Mouse (Mus musculus) heart, embryonic 16.5 days (tissue): ENCODE data around the gene Eif2a. TPM values are rescaled to one million over a fixed set of nuclear protein-coding genes. Genes with fewer than 3 reads are reported as not detected.
A peak's percentile ranks its signal among the peaks of the same experiment; 100 is the strongest.
"Not testable (repeated sequence)": the region's sequence is repeated elsewhere in the genome, so short reads cannot be mapped to it uniquely, and the experiment has no call there.

ENCODE experiments used
- ATAC-seq: fragments of 200-750 bp; cut with Nextera tagmentation; replicated peaks from 2 replicates; pipeline ENCODE4 v1.8.0; 2017; ENCODE audit warnings: moderate number of reproducible peaks; ENCODE audit not compliant: insufficient read depth, low FRiP score; ENCODE audit errors: extremely low read depth
- H3K27ac ChIP-seq: fragments of 300-500 bp; sonication (generic); 2 replicates; pipeline ENCODE4 v1.5.1; 2014; ENCODE audit warnings: mild to moderate bottlenecking, low read length, control low read depth, moderate library complexity
- H3K27me3 ChIP-seq: fragments of 300-500 bp; sonication (generic); 2 replicates; pipeline ENCODE4 v1.6.1; 2014; ENCODE audit warnings: low read length, mixed read lengths; ENCODE audit not compliant: control insufficient read depth, insufficient read depth
- H3K36me3 ChIP-seq: fragments of 300-500 bp; sonication (generic); 2 replicates; pipeline ENCODE4 v1.6.1; 2014; ENCODE audit not compliant: control insufficient read depth, insufficient read depth
- H3K4me1 ChIP-seq: fragments of 300-500 bp; sonication (generic); 2 replicates; pipeline ENCODE4 v1.6.1; 2014; ENCODE audit warnings: low read length, mixed read lengths; ENCODE audit not compliant: control insufficient read depth, insufficient read depth
- H3K4me2 ChIP-seq: fragments of 300-500 bp; sonication (generic); 2 replicates; pipeline ENCODE4 v1.6.1; 2014; ENCODE audit warnings: low read depth, mild to moderate bottlenecking, control low read depth, low read length
- H3K4me3 ChIP-seq: fragments of 300-500 bp; sonication (generic); 2 replicates; pipeline ENCODE4 v1.5.1; 2014; ENCODE audit warnings: mild to moderate bottlenecking, control low read depth, low read length
- H3K9ac ChIP-seq: fragments of 300-500 bp; sonication (generic); 2 replicates; pipeline ENCODE4 v1.6.1; 2014; ENCODE audit warnings: low read length, control low read depth
- H3K9me3 ChIP-seq: fragments of 300-500 bp; sonication (generic); replicated peaks from 2 replicates; pipeline ENCODE4 v1.6.1; 2016; ENCODE audit warnings: low read length; ENCODE audit not compliant: control insufficient read depth
- WGBS: fragments of 180-500 bp; shearing (Covaris S2); extraction: QIAGEN DNeasy Blood & Tissue Kit; methylation state at CpG from one replicate; pipeline ENCODE4 v1.1.7; 2014; 5-methylcytosine and 5-hydroxymethylcytosine counted together
- polyA plus RNA-seq: library from polyadenylated mRNA; unstranded; fragments of >200 nt; fragmentation: Nextera tagmentation; extraction: Ambion mirVana; gene quantifications from 2 replicates; pipeline ENCODE4 v1.2.1, GENCODE M21; 2015

Gene Eif2a
- polyA plus RNA-seq, 1 experiment from 2014 or later: 35.7 TPM

- H3K4me2 ChIP-seq: peak overlapping the region; percentile 75
- H3K36me3 ChIP-seq: peaks cover 5% of the 10 kb centered on the region; the same call in 1 of the 2 replicates
- peak overlapping the region; percentile 100 for H3K9ac ChIP-seq
- no peaks in the 10 kb centered on the region for H3K9me3 ChIP-seq
- H3K4me1 ChIP-seq: peaks cover 19% of the 10 kb centered on the region
- WGBS: 19% methylated on average over 8 of the region's 8 CpGs
- ATAC-seq: no peak
- H3K4me3 ChIP-seq: peak overlapping the region; percentile 95
- H3K27me3 ChIP-seq: no peaks in the 10 kb centered on the region
- H3K27ac ChIP-seq: no peak overlapping the region; the same call in 1 of the 2 replicates
Measured at GRCm38 (mm10) chr3:58577506-58578050, 52.0 kb downstream of the Eif2a start.

DNA sequence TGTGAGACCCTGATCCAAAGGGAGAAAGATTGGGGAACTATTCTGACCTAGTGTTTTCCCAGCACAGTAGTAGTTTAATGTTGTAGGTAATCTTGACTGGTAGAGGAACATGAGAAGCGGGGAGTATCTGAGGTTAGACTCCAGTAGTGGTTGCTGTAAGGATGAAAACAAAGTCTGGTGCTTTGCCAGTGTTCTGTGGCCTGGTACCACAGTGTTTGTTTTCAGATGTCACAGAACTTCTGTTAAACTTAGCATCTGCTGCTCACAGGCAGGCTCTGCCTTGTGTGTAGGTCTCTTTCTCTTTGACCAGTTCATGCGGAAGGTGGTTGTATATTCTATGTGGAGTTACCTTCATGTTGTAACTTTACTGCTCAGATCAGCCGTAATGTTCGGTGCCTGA, 55.9 kb downstream of the Eif2a start:
- Histone ChIP-seq H3K4me2 (no peak overlapping the region), H3K36me3 (peaks cover 9% of the 10 kb centered on the region), H3K9ac (no peak overlapping the region), H3K27ac (no peak overlapping the region), H3K27me3 (no peaks in the 10 kb centered on the region), H3K9me3 (no peaks in the 10 kb centered on the region), H3K4me3 (no peak overlapping the region), H3K4me1 (peaks cover 24% of the 10 kb centered on the region)
- no peak for ATAC-seq
- 80% methylated on average over 4 of the region's 4 CpGs for WGBS

DNA sequence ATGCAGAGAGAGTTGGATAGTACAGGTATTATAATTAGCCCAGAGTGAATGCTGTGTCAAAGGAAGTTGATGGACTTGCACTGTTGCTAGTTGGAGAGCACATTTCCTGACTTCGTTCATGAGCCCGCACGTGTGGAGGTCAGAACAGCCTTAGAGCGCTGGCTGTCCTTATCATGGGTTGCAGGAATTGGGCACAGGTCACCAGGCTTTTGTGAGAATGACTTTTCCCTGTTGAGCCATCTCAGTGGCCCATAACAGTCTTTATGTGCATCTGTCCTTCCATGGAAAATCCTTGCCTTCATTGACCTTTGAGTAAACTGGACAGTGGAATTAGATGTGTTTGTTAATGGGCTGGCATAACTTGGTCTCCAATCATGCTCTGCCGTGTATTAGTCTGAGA, 56.7 kb downstream of the Eif2a start:
- Histone ChIP-seq H3K4me2 (no peak overlapping the region), H3K4me1 (peaks cover 24% of the 10 kb centered on the region), H3K27ac (peak overlapping the region; percentile 31; the same call in 1 of the 2 replicates), H3K36me3 (peaks cover 9% of the 10 kb centered on the region), H3K27me3 (no peaks in the 10 kb centered on the region), H3K9ac (no peak overlapping the region), H3K9me3 (no peaks in the 10 kb centered on the region), H3K4me3 (no peak overlapping the region)
- no peak for ATAC-seq
- WGBS: 39% methylated on average over 5 of the region's 5 CpGs

DNA sequence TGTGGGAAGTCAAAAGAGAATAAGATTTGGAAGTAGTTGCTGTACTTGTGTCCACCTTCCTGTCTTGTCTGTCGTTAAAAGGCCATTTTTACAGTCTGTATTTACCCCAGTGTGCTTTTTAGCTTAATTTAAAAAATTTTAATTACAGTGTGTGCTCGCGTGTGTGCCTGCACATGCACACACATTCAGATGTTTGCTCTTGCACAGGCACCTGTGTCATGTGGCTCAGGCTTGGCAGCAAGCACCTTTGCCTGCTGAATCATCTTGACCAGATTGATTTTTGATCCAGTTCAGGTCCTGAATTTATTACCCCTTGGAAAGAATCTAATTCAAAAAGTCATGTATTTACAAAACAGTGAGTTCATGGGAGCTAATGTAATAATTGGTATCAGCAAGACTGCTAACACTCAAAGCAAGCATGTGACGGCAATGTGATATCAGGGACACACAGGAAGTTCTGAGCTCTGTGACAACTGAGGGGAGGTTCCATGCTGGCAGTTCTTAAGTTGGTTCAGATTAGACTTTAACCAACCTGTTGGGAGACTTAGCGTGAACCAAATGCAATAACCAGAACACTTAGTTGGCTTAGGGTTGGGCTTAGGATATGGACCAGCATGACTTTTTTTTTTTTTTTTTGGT, 57.3 kb downstream of the Eif2a start:
- Histone ChIP-seq H3K4me2 (no peak overlapping the region), H3K27ac (no peak overlapping the region), H3K27me3 (no peaks in the 10 kb centered on the region), H3K4me3 (no peak overlapping the region), H3K9ac (no peak overlapping the region), H3K4me1 (peaks cover 22% of the 10 kb centered on the region), H3K36me3 (peaks cover 9% of the 10 kb centered on the region), H3K9me3 (no peaks in the 10 kb centered on the region)
- ATAC-seq: no peak
- 79% methylated on average over 5 of the region's 5 CpGs for WGBS

DNA sequence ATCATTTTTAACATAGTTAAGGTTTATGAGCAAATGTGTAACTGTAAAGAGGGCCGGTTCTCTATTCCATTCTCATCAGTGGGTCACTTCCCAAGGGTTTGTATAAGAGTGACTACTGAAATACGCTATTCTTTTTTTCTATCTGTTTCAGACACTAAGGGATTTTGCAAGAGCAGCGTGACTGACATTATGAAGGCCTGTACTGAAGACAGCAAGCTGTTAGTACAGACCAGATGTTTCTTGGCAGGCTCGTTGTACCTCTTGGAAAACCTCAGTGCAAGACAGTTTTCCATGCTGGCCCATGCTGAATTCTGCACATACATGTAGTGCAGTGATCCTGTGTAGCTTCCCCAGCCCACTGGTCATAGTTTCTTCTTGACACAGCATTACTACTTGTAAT, 64.9 kb downstream of the Eif2a start:
- H3K27me3 ChIP-seq, H3K4me3 ChIP-seq, H3K4me1 ChIP-seq, H3K4me2 ChIP-seq, H3K9ac ChIP-seq, ATAC-seq, H3K9me3 ChIP-seq, H3K27ac ChIP-seq: not testable (repeated sequence)
- WGBS: 92% methylated on average over 4 of the region's 4 CpGs
- H3K36me3 ChIP-seq: peaks cover 21% of the 10 kb centered on the region

DNA sequence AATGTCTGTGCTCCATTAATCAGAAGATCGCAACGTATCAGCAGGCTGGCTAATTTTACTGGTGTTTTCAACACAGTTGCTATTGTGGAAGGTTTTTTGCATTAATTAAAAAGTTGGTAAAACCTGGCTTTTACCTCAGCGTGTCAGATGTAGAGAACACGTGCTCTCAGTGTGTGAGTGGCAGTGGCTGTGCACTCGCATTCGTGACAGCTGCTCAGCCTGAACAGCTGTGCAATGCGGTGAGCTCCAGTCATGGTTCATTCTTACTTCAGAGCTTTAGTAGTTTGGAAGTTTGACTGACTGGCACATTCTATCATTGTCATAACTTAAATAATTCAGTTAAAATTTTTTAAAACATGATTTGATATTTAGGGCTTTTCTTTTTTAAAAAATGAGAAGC, 67.0 kb downstream of the Eif2a start:
- H3K4me3 ChIP-seq, H3K9me3 ChIP-seq, H3K4me1 ChIP-seq, ATAC-seq, H3K9ac ChIP-seq, H3K4me2 ChIP-seq, H3K27me3 ChIP-seq, H3K27ac ChIP-seq: not testable (repeated sequence)
- peaks cover 17% of the 10 kb centered on the region for H3K36me3 ChIP-seq
- WGBS: 90% methylated on average over 7 of the region's 7 CpGs

- Histone ChIP-seq H3K4me2 (no peak overlapping the region), H3K27ac (no peak overlapping the region), H3K27me3 (no peaks in the 10 kb centered on the region), H3K9ac (no peak overlapping the region), H3K9me3 (no peaks in the 10 kb centered on the region), H3K4me3 (no peak overlapping the region), H3K36me3 (peaks cover 18% of the 10 kb centered on the region), H3K4me1 (no peaks in the 10 kb centered on the region)
- WGBS: 71% methylated on average over 5 of the region's 5 CpGs
- ATAC-seq: no peak
Measured at GRCm38 (mm10) chr3:58593623-58594022, 68.0 kb downstream of the Eif2a start.

Other genes starting within 250 kb of the Eif2a start
- gene Tsc22d2, start 111.1 kb upstream of the Eif2a start, polyA plus RNA-seq: 8.7 and 9.8 TPM in 2 replicates
- gene Serp1, start 71 bp downstream of the Eif2a start, polyA plus RNA-seq: 85.6 and 98.4 TPM in 2 replicates
- gene Selenot, start 50.8 kb downstream of the Eif2a start, polyA plus RNA-seq: 17.9 and 20.6 TPM in 2 replicates
- 0.07 and 0.09 TPM in 2 replicates for gene Erich6, start 111.4 kb downstream of the Eif2a start, polyA plus RNA-seq
- gene Siah2, start 166.6 kb downstream of the Eif2a start, polyA plus RNA-seq: 4.8 and 5.8 TPM in 2 replicates